Mouse (Mus musculus) liver, embryonic 14.5 days (tissue): Measurements from ENCODE around the gene 1700023F06Rik.

Experiments
- CTCF ChIP-seq: IDR thresholded peaks from 2 replicates; pipeline ENCODE4 v1.5.1; 2016; ENCODE audit warnings: antibody characterized with exemption, low read depth, control low read depth
- EP300 ChIP-seq: IDR thresholded peaks from 2 replicates; pipeline ENCODE4 v1.6.1; 2016; ENCODE audit warnings: antibody characterized with exemption, low read depth

- TF ChIP-seq EP300: no peak
- TF ChIP-seq CTCF: no peak
Observed at GRCm38 (mm10) chr11:103173771-103174344, 34.5 kb downstream of the 1700023F06Rik start.
